Mouse (Mus musculus) myocyte (in vitro differentiated cells): ENCODE results near the gene Lrrc27.

Experiments
- CEBPB ChIP-seq: IDR thresholded peaks from 2 replicates; pipeline ENCODE4 v1.6.1; 2011; ENCODE audit warnings: mild to moderate bottlenecking, moderate library complexity; ENCODE audit not compliant: poor library complexity, insufficient read depth, severe bottlenecking
- E2F4 ChIP-seq: IDR thresholded peaks from one replicate; pipeline ENCODE4 v1.6.1; 2011; ENCODE audit warnings: mild to moderate bottlenecking, control low read depth, moderate library complexity; ENCODE audit not compliant: insufficient read depth
- MAX ChIP-seq: IDR thresholded peaks from one replicate; pipeline ENCODE4 v1.6.1; 2011; ENCODE audit warnings: low read depth, mild to moderate bottlenecking, control low read depth
- MYOD1 ChIP-seq, 3 experiments: IDR thresholded peaks; one replicate each; pipeline ENCODE4 v1.6.1; 2011; ENCODE audit warnings: control low read depth in 2 of 3, low read depth in 2 of 3, mild to moderate bottlenecking in 2 of 3, moderate library complexity in 1 of 3; ENCODE audit not compliant: insufficient read length in 2 of 3, control insufficient read depth in 1 of 3
- MYOG ChIP-seq, 3 experiments: IDR thresholded peaks; one replicate each; pipeline ENCODE4 v1.6.1; 2011; ENCODE audit warnings: control low read depth in 2 of 3, low read depth in 2 of 3, mild to moderate bottlenecking in 2 of 3; ENCODE audit not compliant: insufficient read length in 2 of 3, control insufficient read depth in 1 of 3, insufficient read depth in 1 of 3
- POLR2A ChIP-seq: IDR thresholded peaks from one replicate; pipeline ENCODE4 v1.6.1; 2011; ENCODE audit warnings: low read depth, mild to moderate bottlenecking, control low read depth, moderate library complexity; ENCODE audit not compliant: insufficient read length
- POLR2AphosphoS2 ChIP-seq: IDR thresholded peaks from one replicate; pipeline ENCODE4 v1.6.1; 2011; ENCODE audit warnings: low read depth, control low read depth; ENCODE audit not compliant: insufficient read length
- REST ChIP-seq: IDR thresholded peaks from one replicate; pipeline ENCODE4 v1.6.1; 2011; ENCODE audit warnings: mild to moderate bottlenecking, control low read depth, moderate library complexity; ENCODE audit not compliant: insufficient read depth, insufficient read length
- SRF ChIP-seq: IDR thresholded peaks from one replicate; pipeline ENCODE4 v1.6.1; 2011; ENCODE audit warnings: low read depth; ENCODE audit not compliant: control insufficient read depth, insufficient read length
- TCF12 ChIP-seq: IDR thresholded peaks from one replicate; pipeline ENCODE4 v1.6.1; 2011; ENCODE audit warnings: mild to moderate bottlenecking, control low read depth; ENCODE audit not compliant: poor library complexity, insufficient read depth, severe bottlenecking
- TCF3 ChIP-seq: IDR thresholded peaks from one replicate; pipeline ENCODE4 v1.6.1; 2011; ENCODE audit warnings: low read depth, control low read depth; ENCODE audit not compliant: insufficient read length
- USF1 ChIP-seq: IDR thresholded peaks from one replicate; pipeline ENCODE4 v1.6.1; 2011; ENCODE audit warnings: low read depth, mild to moderate bottlenecking, control low read depth, moderate library complexity

DNA sequence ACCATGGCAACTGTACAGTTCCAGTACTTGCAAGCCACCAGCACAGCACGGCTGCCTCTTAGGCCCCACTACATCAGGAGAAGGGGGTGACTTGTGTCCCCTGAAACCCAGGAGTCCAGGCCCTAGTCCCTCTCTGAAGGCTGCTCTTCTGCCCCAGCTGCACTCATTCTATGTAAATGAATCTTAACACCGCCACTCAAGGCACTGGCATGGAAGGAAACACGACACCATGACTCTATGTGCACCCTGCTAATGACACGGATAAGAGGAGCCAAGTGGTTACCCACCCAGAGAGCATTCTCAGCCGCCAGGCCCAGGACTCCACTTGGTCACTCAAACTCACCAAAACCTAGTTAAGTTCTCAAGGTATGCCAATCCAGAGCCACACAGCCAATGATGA, 26.8 kb upstream of the Lrrc27 start:
- no peak for TF ChIP-seq POLR2A
- TF ChIP-seq TCF3: no peak
- no peak for TF ChIP-seq USF1
- no peak for TF ChIP-seq CEBPB
- no peak for TF ChIP-seq MYOG (IDR thresholded peaks at IDR 0.05; ENCODE audit: control insufficient read depth in 1 of 3, insufficient read depth in 1 of 3, insufficient read length in 2 of 3, low read depth in 2 of 3)
- TF ChIP-seq POLR2AphosphoS2: no peak
- no peak for TF ChIP-seq SRF
- TF ChIP-seq E2F4: no peak
- TF ChIP-seq MAX: no peak
- TF ChIP-seq TCF12: no peak
- TF ChIP-seq MYOD1 (IDR thresholded peaks at IDR 0.05; ENCODE audit: control insufficient read depth in 1 of 3, insufficient read length in 2 of 3, low read depth in 2 of 3): no peak
- no peak for TF ChIP-seq REST
